Mouse (Mus musculus) c-Kit-positive CD71-positive TER-119-positive erythroid progenitor cells, embryonic 14.5 days (primary cell): ENCODE data around the gene Gm7534.
"Not testable (repeated sequence)": the region's sequence is repeated elsewhere in the genome, so short reads cannot be mapped to it uniquely, and the experiment has no call there.

Experiments used
- DNase-seq: peaks from one replicate; pipeline ENCODE4 v3.0.0-alpha.2; 2013; ENCODE audit warnings: low spot score

Gene Gm7534

GRCm38 (mm10) chr4:134203340-134203896 is 614 bp upstream of the Gm7534 start:
- DNase-seq = no peak

- DNase-seq = no peak
Observed at GRCm38 (mm10) chr4:134199371-134199770, 3.4 kb downstream of the Gm7534 start.

- DNase-seq = no peak
Observed at GRCm38 (mm10) chr4:134186268-134186667, 16.5 kb downstream of the Gm7534 start.

GRCm38 (mm10) chr4:134185569-134185968 is 17.2 kb downstream of the Gm7534 start:
- no peak for DNase-seq

- DNase-seq = no peak
Observed at GRCm38 (mm10) chr4:134183711-134184110, 19.1 kb downstream of the Gm7534 start.

- DNase-seq = no peak
Observed at GRCm38 (mm10) chr4:134181825-134182224, 21.0 kb downstream of the Gm7534 start.

- DNase-seq = no peak
Observed at GRCm38 (mm10) chr4:134181112-134181511, 21.7 kb downstream of the Gm7534 start.

GRCm38 (mm10) chr4:134172391-134172790 is 30.4 kb downstream of the Gm7534 start:
- DNase-seq = no peak

- no peak for DNase-seq
Observed at GRCm38 (mm10) chr4:134166906-134167305, 35.9 kb downstream of the Gm7534 start.

GRCm38 (mm10) chr4:134165548-134166465 is 37.0 kb downstream of the Gm7534 start:
- DNase-seq = peak; percentile 66

GRCm38 (mm10) chr4:134165024-134165423 is 37.8 kb downstream of the Gm7534 start:
- DNase-seq = no peak

GRCm38 (mm10) chr4:134164591-134164990 is 38.2 kb downstream of the Gm7534 start:
- no peak for DNase-seq

GRCm38 (mm10) chr4:134160071-134160470 is 42.7 kb downstream of the Gm7534 start:
- not testable (repeated sequence) for DNase-seq

- DNase-seq = no peak
Observed at GRCm38 (mm10) chr4:134158774-134159173, 44.0 kb downstream of the Gm7534 start.

GRCm38 (mm10) chr4:134157558-134157957 is 45.2 kb downstream of the Gm7534 start:
- DNase-seq = no peak

GRCm38 (mm10) chr4:134156744-134157143 is 46.1 kb downstream of the Gm7534 start:
- DNase-seq = no peak

GRCm38 (mm10) chr4:134155961-134156465 is 46.8 kb downstream of the Gm7534 start:
- DNase-seq = no peak

GRCm38 (mm10) chr4:134155531-134155930 is 47.3 kb downstream of the Gm7534 start:
- no peak for DNase-seq

- DNase-seq = no peak
Observed at GRCm38 (mm10) chr4:134154354-134154753, 48.5 kb downstream of the Gm7534 start.

GRCm38 (mm10) chr4:134153656-134154055 is 49.1 kb downstream of the Gm7534 start:
- no peak for DNase-seq

GRCm38 (mm10) chr4:134152112-134152511 is 50.7 kb downstream of the Gm7534 start:
- no peak for DNase-seq

- no peak for DNase-seq
Observed at GRCm38 (mm10) chr4:134149389-134149788, 53.4 kb downstream of the Gm7534 start.

GRCm38 (mm10) chr4:134144297-134144696 is 58.5 kb downstream of the Gm7534 start:
- not testable (repeated sequence) for DNase-seq
